Mouse (Mus musculus): ENCODE results near the gene Ift27. TPM values are rescaled to one million over a fixed set of nuclear protein-coding genes. Genes with fewer than 3 reads are reported as not detected.

Ift27 gene
- polyA plus RNA-seq, 1 experiment from 2014 or later, result 119 TPM

GRCm38 (mm10) chr15:78133389-78133788 is 40.5 kb downstream of the Ift27 start:
- no peak overlapping the region for H3K27ac ChIP-seq (ENCODE audit: low read depth, low read length)
- WGBS, result 21% methylated on average over 2 of the region's 2 CpGs
- no peak overlapping the region for H3K9ac ChIP-seq (ENCODE audit: low read length)
- DNase-seq (ENCODE audit: low spot score) (no peak), ATAC-seq (ENCODE audit: insufficient read depth, low FRiP score, low TSS enrichment) (no peak)
- H3K9me3 ChIP-seq (ENCODE audit: control insufficient read depth, low read length), result no peaks in the 10 kb centered on the region
- no peaks in the 10 kb centered on the region for H3K36me3 ChIP-seq (ENCODE audit: control insufficient read depth, insufficient read depth, low read length)
- no peaks in the 10 kb centered on the region for H3K27me3 ChIP-seq (ENCODE audit: control insufficient read depth, insufficient read depth, low read length)
- H3K4me1 ChIP-seq (ENCODE audit: control insufficient read depth, insufficient read depth, low read length), result peaks cover 6% of the 10 kb centered on the region
- H3K4me2 ChIP-seq (ENCODE audit: low read depth), result no peak overlapping the region
- H3K4me3 ChIP-seq (ENCODE audit: low read depth, low read length), result no peak overlapping the region

- Histone ChIP-seq H3K27ac (ENCODE audit: low read depth, low read length) (0 out of 2 replicates have a peak within 1 kb of the TSS, but pooled peaks have one; percentile 14), H3K9ac (ENCODE audit: low read length) (peak within 1 kb of the TSS; percentile 54), H3K4me3 (ENCODE audit: low read depth, low read length) (peak within 1 kb of the TSS; percentile 41), H3K9me3 (ENCODE audit: control insufficient read depth, low read length) (no peaks in the 10 kb centered on the region), H3K4me1 (ENCODE audit: control insufficient read depth, insufficient read depth, low read length) (0 out of 2 replicates have a peak, but pooled peaks cover 2% of the 10 kb centered on the region), H3K36me3 (ENCODE audit: control insufficient read depth, insufficient read depth, low read length) (no peaks in the 10 kb centered on the region), H3K4me2 (ENCODE audit: low read depth) (peak within 1 kb of the TSS; percentile 52), H3K27me3 (ENCODE audit: control insufficient read depth, insufficient read depth, low read length) (peaks cover 7% of the 10 kb centered on the region; the same call in 1 of the 2 replicates)
- under 1% methylated on average over 27 of the region's 42 CpGs for WGBS
- ATAC-seq (ENCODE audit: insufficient read depth, low FRiP score, low TSS enrichment), result peak; percentile 85
- DNase-seq (ENCODE audit: low spot score), result peak; percentile 95
Measured at GRCm38 (mm10) chr15:78119704-78120103, 54.2 kb downstream of the Ift27 start, which contains the start of gene Cacng2. Gene Cacng2, minus strand, starts transcription at chr15:78120028.

GRCm38 (mm10) chr15:78119248-78119647 is 54.7 kb downstream of the Ift27 start:
- H3K36me3 ChIP-seq (ENCODE audit: control insufficient read depth, insufficient read depth, low read length), result no peaks in the 10 kb centered on the region
- H3K4me2 ChIP-seq (ENCODE audit: low read depth), result peak overlapping the region; percentile 52
- H3K27ac ChIP-seq (ENCODE audit: low read depth, low read length), result 0 out of 2 replicates have a peak overlapping the region, but pooled peaks have one; percentile 14
- peaks cover 7% of the 10 kb centered on the region; the same call in 1 of the 2 replicates for H3K27me3 ChIP-seq (ENCODE audit: control insufficient read depth, insufficient read depth, low read length)
- DNase-seq (ENCODE audit: low spot score) (no peak), ATAC-seq (ENCODE audit: insufficient read depth, low FRiP score, low TSS enrichment) (0 out of 2 replicates have a peak, but pooled peaks have one; percentile 9)
- 6% methylated on average over 35 of the region's 39 CpGs for WGBS
- peak overlapping the region; percentile 54 for H3K9ac ChIP-seq (ENCODE audit: low read length)
- 0 out of 2 replicates have a peak, but pooled peaks cover 2% of the 10 kb centered on the region for H3K4me1 ChIP-seq (ENCODE audit: control insufficient read depth, insufficient read depth, low read length)
- no peaks in the 10 kb centered on the region for H3K9me3 ChIP-seq (ENCODE audit: control insufficient read depth, low read length)
- H3K4me3 ChIP-seq (ENCODE audit: low read depth, low read length), result peak overlapping the region; percentile 41

GRCm38 (mm10) chr15:78118275-78118995 is 55.5 kb downstream of the Ift27 start:
- Histone ChIP-seq H3K27ac (ENCODE audit: low read depth, low read length) (no peak overlapping the region), H3K9me3 (ENCODE audit: control insufficient read depth, low read length) (no peaks in the 10 kb centered on the region), H3K27me3 (ENCODE audit: control insufficient read depth, insufficient read depth, low read length) (peaks cover 7% of the 10 kb centered on the region; the same call in 1 of the 2 replicates), H3K36me3 (ENCODE audit: control insufficient read depth, insufficient read depth, low read length) (no peaks in the 10 kb centered on the region), H3K9ac (ENCODE audit: low read length) (no peak overlapping the region), H3K4me3 (ENCODE audit: low read depth, low read length) (peak overlapping the region; percentile 41), H3K4me2 (ENCODE audit: low read depth) (peak overlapping the region; percentile 52), H3K4me1 (ENCODE audit: control insufficient read depth, insufficient read depth, low read length) (0 out of 2 replicates have a peak, but pooled peaks cover 2% of the 10 kb centered on the region)
- ATAC-seq (ENCODE audit: insufficient read depth, low FRiP score, low TSS enrichment) (no peak), DNase-seq (ENCODE audit: low spot score) (no peak)
- 68% methylated on average over 18 of the region's 18 CpGs for WGBS

GRCm38 (mm10) chr15:78117731-78118130 is 56.2 kb downstream of the Ift27 start:
- Histone ChIP-seq H3K9me3 (ENCODE audit: control insufficient read depth, low read length) (no peaks in the 10 kb centered on the region), H3K9ac (ENCODE audit: low read length) (no peak overlapping the region), H3K27me3 (ENCODE audit: control insufficient read depth, insufficient read depth, low read length) (peaks cover 7% of the 10 kb centered on the region; the same call in 1 of the 2 replicates), H3K27ac (ENCODE audit: low read depth, low read length) (no peak overlapping the region), H3K4me2 (ENCODE audit: low read depth) (no peak overlapping the region), H3K36me3 (ENCODE audit: control insufficient read depth, insufficient read depth, low read length) (no peaks in the 10 kb centered on the region), H3K4me3 (ENCODE audit: low read depth, low read length) (no peak overlapping the region), H3K4me1 (ENCODE audit: control insufficient read depth, insufficient read depth, low read length) (0 out of 2 replicates have a peak, but pooled peaks cover 2% of the 10 kb centered on the region)
- ATAC-seq (ENCODE audit: insufficient read depth, low FRiP score, low TSS enrichment), result no peak
- WGBS, result 89% methylated on average over 16 of the region's 16 CpGs
- no peak for DNase-seq (ENCODE audit: low spot score)

GRCm38 (mm10) chr15:78116936-78117335 is 57.0 kb downstream of the Ift27 start:
- Histone ChIP-seq H3K9ac (ENCODE audit: low read length) (no peak overlapping the region), H3K27ac (ENCODE audit: low read depth, low read length) (no peak overlapping the region), H3K4me2 (ENCODE audit: low read depth) (peak overlapping the region; percentile 11; the same call in 1 of the 2 replicates), H3K4me3 (ENCODE audit: low read depth, low read length) (no peak overlapping the region), H3K4me1 (ENCODE audit: control insufficient read depth, insufficient read depth, low read length) (0 out of 2 replicates have a peak, but pooled peaks cover 2% of the 10 kb centered on the region), H3K9me3 (ENCODE audit: control insufficient read depth, low read length) (no peaks in the 10 kb centered on the region), H3K27me3 (ENCODE audit: control insufficient read depth, insufficient read depth, low read length) (peaks cover 7% of the 10 kb centered on the region; the same call in 1 of the 2 replicates), H3K36me3 (ENCODE audit: control insufficient read depth, insufficient read depth, low read length) (no peaks in the 10 kb centered on the region)
- WGBS, result 72% methylated on average over 10 of the region's 10 CpGs
- DNase-seq (ENCODE audit: low spot score) (no peak), ATAC-seq (ENCODE audit: insufficient read depth, low FRiP score, low TSS enrichment) (no peak)

GRCm38 (mm10) chr15:78116244-78116643 is 57.7 kb downstream of the Ift27 start:
- Histone ChIP-seq H3K4me3 (ENCODE audit: low read depth, low read length) (no peak overlapping the region), H3K9me3 (ENCODE audit: control insufficient read depth, low read length) (no peaks in the 10 kb centered on the region), H3K4me1 (ENCODE audit: control insufficient read depth, insufficient read depth, low read length) (0 out of 2 replicates have a peak, but pooled peaks cover 2% of the 10 kb centered on the region), H3K9ac (ENCODE audit: low read length) (no peak overlapping the region), H3K36me3 (ENCODE audit: control insufficient read depth, insufficient read depth, low read length) (no peaks in the 10 kb centered on the region), H3K27ac (ENCODE audit: low read depth, low read length) (no peak overlapping the region), H3K4me2 (ENCODE audit: low read depth) (no peak overlapping the region), H3K27me3 (ENCODE audit: control insufficient read depth, insufficient read depth, low read length) (peaks cover 7% of the 10 kb centered on the region; the same call in 1 of the 2 replicates)
- WGBS, result 68% methylated on average over 10 of the region's 10 CpGs
- ATAC-seq (ENCODE audit: insufficient read depth, low FRiP score, low TSS enrichment) (no peak), DNase-seq (ENCODE audit: low spot score) (no peak)
